8 mouse cellular contexts compared by ENCODE assay signal in genomic region chr2:155517455-155518423, GRCm38 (mm10). TPM values are rescaled to one million over a fixed set of nuclear protein-coding genes. Genes with fewer than 3 reads are reported as not detected.
DNase-seq lines count a peak whose midpoint lies in the region; ATAC-seq and TF ChIP-seq lines count a peak whose summit lies in the region.

Acss2 (plus strand) TSS chr2:155517948.
Ggt7 (minus strand) TSS chr2:155518237.

- peak; percentile 38; the same call in 1 of the 2 replicates for TF ChIP-seq CTCF in lung, adult 2 months (IDR thresholded peaks at IDR 0.05; ENCODE audit: insufficient read depth, low read length)

- peak; percentile 56; the same call in 1 of the 2 replicates for TF ChIP-seq POLR2A in lung, adult 2 months (IDR thresholded peaks at IDR 0.05; ENCODE audit: borderline replicate concordance, extremely low read depth, low read depth, low read length)

- peak within 1 kb of the TSS; percentile 73 for H3K9ac ChIP-seq in ES-E14 (ENCODE audit: insufficient read depth, low read depth, low read length, poor library complexity, severe bottlenecking)
- H3K9ac ChIP-seq in forebrain, embryonic 15.5 days (replicated peaks), result peak within 1 kb of the TSS; percentile 67

- no peaks in the 10 kb centered on the region for H3K27me3 ChIP-seq in forebrain, embryonic 15.5 days

- peaks cover 1 to 5% of the 10 kb centered on the region in 2 experiments; a peak in 2 of 4 replicates for H3K4me1 ChIP-seq in ES-E14 (ENCODE audit: control insufficient read depth in 2 of 2, insufficient read depth in 2 of 2, low read length in 2 of 2, poor library complexity in 1 of 2)
- H3K4me1 ChIP-seq in forebrain, embryonic 15.5 days, result peaks cover 29% of the 10 kb centered on the region
- no peaks in the 10 kb centered on the region for H3K4me1 ChIP-seq in lung, adult 2 months (ENCODE audit: control insufficient read depth, insufficient read depth, low read length)

- H3K27ac ChIP-seq in ES-E14 (ENCODE audit: insufficient read depth, low read depth, low read length, poor library complexity, severe bottlenecking), result no peak within 1 kb of the TSS
- H3K27ac ChIP-seq in forebrain, embryonic 15.5 days (replicated peaks), result peak within 1 kb of the TSS; percentile 80

- ATAC-seq in forebrain, embryonic 15.5 days (replicated peaks), result peak; percentile 98
- ATAC-seq in neutrophil, adult 5-6 weeks (ENCODE audit: extremely low read depth, insufficient number of reproducible peaks, low FRiP score, poor library complexity, severe bottlenecking), result peak; percentile 93

- peak within 1 kb of the TSS; percentile 67 for H3K4me2 ChIP-seq in forebrain, embryonic 15.5 days (replicated peaks)

- H3K4me3 ChIP-seq in ES-E14 (ENCODE audit: insufficient read depth in 1 of 2, low read depth in 1 of 2, low read length in 2 of 2, poor library complexity in 1 of 2, severe bottlenecking in 1 of 2), result peak within 1 kb of the TSS; percentile 84 to 94
- H3K4me3 ChIP-seq in forebrain, embryonic 15.5 days, result peak within 1 kb of the TSS; percentile 82
- H3K4me3 ChIP-seq in lung, adult 2 months (replicated peaks; ENCODE audit: extremely low read depth, low read depth, low read length), result peak within 1 kb of the TSS; percentile 74

- intact Hi-C loops in heart, postnatal 25 days (cut with DNase I), result no loop called here

- H3K9me3 ChIP-seq in ES-E14 (ENCODE audit: control insufficient read depth, insufficient read depth, low read depth, low read length), result no peaks in the 10 kb centered on the region
- H3K9me3 ChIP-seq in forebrain, embryonic 15.5 days, result no peaks in the 10 kb centered on the region

- DNase-seq in ES-E14 (ENCODE audit: low read depth, low spot score), result peak; percentile 99
- peak; percentile 100 for DNase-seq in cerebellum, adult 11-12 months
- DNase-seq in heart, postnatal 25 days (ENCODE audit: low spot score), result peak; percentile 97
- peak; percentile 98 to 99 for DNase-seq in layer of hippocampus, adult 18-20 months (ENCODE audit: low spot score in 2 of 2)
- DNase-seq in lung, adult 2 months, result peak; percentile 98
- peak; percentile 94 to 97 for DNase-seq in thymus, adult 18-20 months

- in situ Hi-C loops in ES-E14 (cut with MboI; ENCODE audit: low sequenced_read_pairs in 2 of 2, unreplicated experiment in 2 of 2), result loop anchor here (5.0 to 10.0 kb wide), 3 partner anchors 97 to 237 kb away; partner anchors contain the start of genes Myh7b (in 1 of the 2) and Procr (in 1 of the 2)

- WGBS in forebrain, embryonic 15.5 days, result 3% methylated on average over 70 of the region's 70 CpGs
- WGBS in lung, adult 2 months, result 2% methylated on average over 70 of the region's 70 CpGs

- H3K36me3 ChIP-seq in ES-E14 (ENCODE audit: control insufficient read depth, insufficient read depth, low read length, poor library complexity, severe bottlenecking), result no peaks in the 10 kb centered on the region
- no peaks in the 10 kb centered on the region for H3K36me3 ChIP-seq in forebrain, embryonic 15.5 days

TF ChIP-seq in ES-E14, 5 proteins besides CTCF, POLR2A, EP300 and RAD21:
- TF ChIP-seq HCFC1 (IDR thresholded peaks at IDR 0.05; ENCODE audit: borderline replicate concordance, insufficient read depth, low read length), result peak; percentile 61; the same call in 1 of the 2 replicates
- no peak for TF ChIP-seq CHD2 (IDR thresholded peaks at IDR 0.05; ENCODE audit: low read depth, low read length)
- no peak for TF ChIP-seq ZNF384 (IDR thresholded peaks at IDR 0.05; ENCODE audit: low read depth, low read length)
- peak; percentile 77 for TF ChIP-seq MAFK (IDR thresholded peaks at IDR 0.05; ENCODE audit: insufficient read depth, low read depth, low read length)
- no peak for TF ChIP-seq ZC3H11A (IDR thresholded peaks at IDR 0.05; ENCODE audit: borderline replicate concordance, low read depth, low read length)

RNA-seq across cellular contexts. Expression of gene Acss2, which starts in this region (rescaled TPM):
- total RNA-seq in ES-E14 (2012; rRNA removed), result 5.3 and 8.4 TPM in 2 replicates
- 21.6 and 22.5 TPM in 2 replicates for polyA plus RNA-seq in forebrain, embryonic 15.5 days (2015; fragmentation: Nextera tagmentation; extraction: Ambion mirVana)
- 10 to 100 TPM; 39.9 to 40.3 TPM for total RNA-seq in heart, postnatal 25 days (2021)
- total RNA-seq in layer of hippocampus, adult 18-20 months (2021), result 10 to 100 TPM; 57.2 to 60.6 TPM
- 29.7 and 52.6 TPM in 2 replicates for polyA plus RNA-seq in lung, adult 2 months (2012; rRNA removed)
- 24.4 and 25.8 TPM in 2 replicates for total RNA-seq in neutrophil, adult 5-6 weeks (2017)

RNA-seq across cellular contexts. Expression of gene Ggt7, which starts in this region (rescaled TPM):
- total RNA-seq in ES-E14 (2012; rRNA removed), result 3.6 and 5.2 TPM in 2 replicates
- 51.6 and 53.7 TPM in 2 replicates for polyA plus RNA-seq in forebrain, embryonic 15.5 days (2015; fragmentation: Nextera tagmentation; extraction: Ambion mirVana)
- under 1 TPM; 0.49 to 0.73 TPM for total RNA-seq in heart, postnatal 25 days (2021)
- total RNA-seq in layer of hippocampus, adult 18-20 months (2021), result 100 to 1,000 TPM; 112 to 120 TPM
- polyA plus RNA-seq in lung, adult 2 months (2012; rRNA removed), result 8.0 and 8.3 TPM in 2 replicates
- total RNA-seq in neutrophil, adult 5-6 weeks (2017), result not detected in 2 replicates

Comparison
In these comparisons a context has a peak if more than half of its experiments do, and no peak if none do; other contexts are left out.
1. RNA of gene Ggt7 (total RNA-seq): 112 to 120 TPM in layer of hippocampus, adult 18-20 months; 3.6 to 5.2 TPM in ES-E14, 0.49 to 0.73 TPM in heart, postnatal 25 days and not detected in neutrophil, adult 5-6 weeks; every median in the first group is over 10 times any median in the second.
2. Peak in every context shown above with its lines, with median percentiles within 50 percentile points of each other: DNase-seq and H3K4me3 ChIP-seq.